Mouse (Mus musculus): ENCODE results near the gene Atp5b. TPM values are rescaled to one million over a fixed set of nuclear protein-coding genes. Genes with fewer than 3 reads are reported as not detected.

The Atp5b gene
- polyA plus RNA-seq, 1 experiment, result 567 TPM

GRCm38 (mm10) chr10:128127497-128127896 lies 44.4 kb downstream of the Atp5b start:
- peaks cover 2% of the 10 kb centered on the region; the same call in 1 of the 2 replicates for H3K4me1 ChIP-seq (ENCODE audit: control insufficient read depth, insufficient read depth, low read length)
- WGBS, result 86% methylated on average over 5 of the region's 5 CpGs
- no peak overlapping the region for H3K27ac ChIP-seq (ENCODE audit: control insufficient read depth, insufficient read depth, low read depth, low read length, poor library complexity)
- TF ChIP-seq POLR2A (IDR thresholded peaks at IDR 0.05; ENCODE audit: borderline replicate concordance, control insufficient read depth, low read depth, low read length) (no peak), CTCF (IDR thresholded peaks at IDR 0.05; ENCODE audit: control insufficient read depth, insufficient read depth, low read length) (no peak)
- H3K4me3 ChIP-seq (replicated peaks; ENCODE audit: control insufficient read depth, low read depth, low read length), result no peak overlapping the region

DNA sequence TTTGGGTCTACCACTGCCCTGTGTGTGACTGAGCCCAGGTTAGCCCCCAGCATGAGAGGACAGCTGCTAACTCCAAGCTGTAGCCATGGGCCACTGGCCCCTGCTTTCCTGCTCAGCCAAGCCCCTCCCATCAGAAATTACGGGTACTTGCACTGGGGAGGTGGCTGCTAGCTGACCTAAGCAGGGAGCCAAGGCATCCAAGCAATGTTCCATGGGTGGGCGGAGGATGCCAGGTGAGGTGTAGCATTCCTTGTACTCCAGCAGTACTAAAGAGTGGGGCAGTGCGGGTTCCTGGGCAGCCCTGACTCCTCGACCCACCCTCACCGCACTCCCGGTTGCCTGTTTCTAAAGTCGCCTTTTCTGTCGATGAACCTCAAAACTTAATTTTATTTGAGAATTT lies 45.1 kb downstream of the Atp5b start:
- TF ChIP-seq POLR2A (IDR thresholded peaks at IDR 0.05; ENCODE audit: borderline replicate concordance, control insufficient read depth, low read depth, low read length), result no peak
- TF ChIP-seq CTCF (IDR thresholded peaks at IDR 0.05; ENCODE audit: control insufficient read depth, insufficient read depth, low read length), result no peak
- no peak overlapping the region for H3K27ac ChIP-seq (ENCODE audit: control insufficient read depth, insufficient read depth, low read depth, low read length, poor library complexity)
- WGBS, result 91% methylated on average over 8 of the region's 8 CpGs
- H3K4me1 ChIP-seq (ENCODE audit: control insufficient read depth, insufficient read depth, low read length), result peaks cover 2% of the 10 kb centered on the region; the same call in 1 of the 2 replicates
- H3K4me3 ChIP-seq (replicated peaks; ENCODE audit: control insufficient read depth, low read depth, low read length), result no peak overlapping the region

DNA sequence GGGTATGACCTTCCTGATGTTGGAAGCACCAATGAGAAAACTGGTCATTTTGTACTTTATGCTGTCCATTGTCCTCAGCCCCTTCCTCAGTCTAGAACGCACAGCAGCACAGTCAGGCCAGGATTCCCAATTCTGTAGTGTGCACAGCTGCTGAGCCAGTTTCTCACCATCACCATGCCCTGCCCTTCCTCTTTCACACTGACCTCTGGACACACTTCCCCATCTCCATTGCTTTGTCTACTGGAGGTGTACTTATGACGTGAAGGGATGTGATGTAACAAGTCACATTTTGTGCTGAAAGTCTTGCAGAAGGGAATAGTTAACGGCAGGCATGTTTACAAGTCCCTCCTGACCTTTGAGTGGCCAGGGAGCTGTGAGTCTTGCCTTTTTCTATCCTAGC lies 48.2 kb downstream of the Atp5b start:
- peaks cover 2% of the 10 kb centered on the region; the same call in 1 of the 2 replicates for H3K4me1 ChIP-seq (ENCODE audit: control insufficient read depth, insufficient read depth, low read length)
- H3K4me3 ChIP-seq (replicated peaks; ENCODE audit: control insufficient read depth, low read depth, low read length), result no peak overlapping the region
- WGBS, result 50% methylated on average over 3 of the region's 3 CpGs
- H3K27ac ChIP-seq (ENCODE audit: control insufficient read depth, insufficient read depth, low read depth, low read length, poor library complexity), result no peak overlapping the region
- TF ChIP-seq CTCF (IDR thresholded peaks at IDR 0.05; ENCODE audit: control insufficient read depth, insufficient read depth, low read length) (no peak), POLR2A (IDR thresholded peaks at IDR 0.05; ENCODE audit: borderline replicate concordance, control insufficient read depth, low read depth, low read length) (no peak)

DNA sequence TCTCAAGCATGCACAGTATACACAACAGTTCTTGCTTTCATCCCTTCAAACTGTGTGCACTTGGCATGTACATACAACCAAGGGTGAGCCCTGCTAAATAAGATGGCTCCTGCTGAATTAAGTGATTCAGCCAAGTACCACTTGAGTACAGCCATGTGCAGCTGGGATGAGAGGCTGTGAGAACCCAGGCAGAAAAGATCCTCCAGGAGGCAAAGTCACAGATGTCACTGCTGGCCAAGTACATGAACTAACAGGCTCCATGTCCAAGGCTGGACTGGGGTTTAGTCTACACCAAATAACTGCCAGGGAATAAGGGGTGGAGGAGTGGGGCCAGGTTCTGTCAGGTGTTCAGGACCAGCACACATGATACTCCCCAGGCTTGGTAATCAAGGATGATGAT lies 48.7 kb downstream of the Atp5b start:
- H3K4me3 ChIP-seq (replicated peaks; ENCODE audit: control insufficient read depth, low read depth, low read length), result no peak overlapping the region
- no peak for TF ChIP-seq POLR2A (IDR thresholded peaks at IDR 0.05; ENCODE audit: borderline replicate concordance, control insufficient read depth, low read depth, low read length)
- TF ChIP-seq CTCF (IDR thresholded peaks at IDR 0.05; ENCODE audit: control insufficient read depth, insufficient read depth, low read length), result no peak
- peaks cover 2% of the 10 kb centered on the region; the same call in 1 of the 2 replicates for H3K4me1 ChIP-seq (ENCODE audit: control insufficient read depth, insufficient read depth, low read length)
- no peak overlapping the region for H3K27ac ChIP-seq (ENCODE audit: control insufficient read depth, insufficient read depth, low read depth, low read length, poor library complexity)

DNA sequence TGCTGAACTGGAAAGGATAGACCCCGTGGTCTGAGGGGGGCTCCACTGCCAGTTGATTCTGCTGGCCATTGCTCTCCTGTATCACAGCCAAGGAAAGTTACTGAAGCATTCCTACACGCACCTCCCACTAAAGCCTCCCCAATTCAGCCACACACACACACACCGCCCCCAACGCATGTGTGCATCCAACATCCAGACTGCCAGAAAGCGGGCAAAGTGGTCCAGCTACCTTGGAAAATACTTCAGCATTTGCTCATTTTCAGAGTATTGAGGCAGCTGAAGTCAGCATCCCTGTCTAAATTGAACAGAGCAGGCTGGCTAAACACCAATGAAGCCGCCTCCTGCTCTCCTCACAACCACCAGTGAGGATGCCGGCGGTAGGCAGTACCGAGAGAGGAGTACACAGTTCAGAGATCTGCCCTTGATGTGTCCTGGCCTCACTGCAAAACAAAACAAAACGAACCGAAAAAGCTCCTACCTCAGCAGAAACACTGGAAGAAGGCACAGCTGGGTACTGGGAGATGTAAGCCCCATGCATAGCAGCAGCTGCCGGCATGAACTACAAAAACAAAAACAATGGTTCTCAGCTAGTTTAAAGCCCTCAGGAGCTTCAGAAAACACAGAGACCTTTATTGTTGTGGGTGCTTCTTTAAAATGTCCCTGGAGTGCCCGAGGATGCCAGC lies 50.7 kb downstream of the Atp5b start:
- TF ChIP-seq CTCF (IDR thresholded peaks at IDR 0.05; ENCODE audit: control insufficient read depth, insufficient read depth, low read length) (no peak), POLR2A (IDR thresholded peaks at IDR 0.05; ENCODE audit: borderline replicate concordance, control insufficient read depth, low read depth, low read length) (no peak)
- Histone ChIP-seq H3K4me3 (replicated peaks; ENCODE audit: control insufficient read depth, low read depth, low read length) (no peak overlapping the region), H3K27ac (ENCODE audit: control insufficient read depth, insufficient read depth, low read depth, low read length, poor library complexity) (no peak overlapping the region), H3K4me1 (ENCODE audit: control insufficient read depth, insufficient read depth, low read length) (peaks cover 2% of the 10 kb centered on the region; the same call in 1 of the 2 replicates)
- WGBS, result 85% methylated on average over 13 of the region's 13 CpGs

DNA sequence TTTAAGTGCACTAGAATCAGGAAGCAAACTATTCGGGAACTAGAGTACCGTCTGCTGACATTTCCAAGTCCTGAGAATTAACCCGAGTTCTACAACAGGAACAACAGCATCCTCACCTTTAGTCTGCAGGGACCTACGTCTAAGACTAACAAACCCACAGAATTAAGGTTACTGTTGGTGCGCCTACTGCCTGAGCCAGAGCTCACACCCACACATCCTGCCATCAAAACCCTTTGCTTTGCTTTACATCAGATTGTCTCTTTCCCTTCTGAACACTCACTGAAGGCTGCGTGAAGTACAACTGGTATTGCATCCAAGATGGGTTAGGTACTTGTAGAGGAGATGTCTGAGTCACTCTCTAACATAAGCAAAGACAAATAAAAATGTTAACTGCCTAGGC lies 52.3 kb downstream of the Atp5b start:
- no peak overlapping the region for H3K4me3 ChIP-seq (replicated peaks; ENCODE audit: control insufficient read depth, low read depth, low read length)
- 80% methylated on average over 6 of the region's 6 CpGs for WGBS
- TF ChIP-seq POLR2A (IDR thresholded peaks at IDR 0.05; ENCODE audit: borderline replicate concordance, control insufficient read depth, low read depth, low read length) (no peak), CTCF (IDR thresholded peaks at IDR 0.05; ENCODE audit: control insufficient read depth, insufficient read depth, low read length) (no peak)
- H3K27ac ChIP-seq (ENCODE audit: control insufficient read depth, insufficient read depth, low read depth, low read length, poor library complexity), result no peak overlapping the region
- H3K4me1 ChIP-seq (ENCODE audit: control insufficient read depth, insufficient read depth, low read length), result peaks cover 2% of the 10 kb centered on the region; the same call in 1 of the 2 replicates

Other genes with a start within 250 kb of the Atp5b start
- gene Rdh19, start 233.3 kb upstream of the Atp5b start, polyA plus RNA-seq (2011; ENCODE audit: insufficient read depth, insufficient read length, low replicate concordance, missing spikeins), result not detected in 2 replicates
- gene Rdh16f2, start 216.8 kb upstream of the Atp5b start, polyA plus RNA-seq (2011; ENCODE audit: insufficient read depth, insufficient read length, low replicate concordance, missing spikeins), result not detected in 2 replicates
- 1.1 and 4.5 TPM in 2 replicates for gene Rdh7, start 194.5 kb upstream of the Atp5b start, polyA plus RNA-seq (2011; ENCODE audit: insufficient read depth, insufficient read length, low replicate concordance, missing spikeins)
- gene Sdr9c7, start 184.8 kb upstream of the Atp5b start, polyA plus RNA-seq (2011; ENCODE audit: insufficient read depth, insufficient read length, low replicate concordance, missing spikeins), result not detected in 2 replicates
- gene Hsd17b6, start 75.7 kb upstream of the Atp5b start, polyA plus RNA-seq (2011; ENCODE audit: insufficient read depth, insufficient read length, low replicate concordance, missing spikeins), result 0.90 and 1.4 TPM in 2 replicates
- 57.7 and 89.8 TPM in 2 replicates for gene Prim1, start 68.1 kb upstream of the Atp5b start, polyA plus RNA-seq (2011; ENCODE audit: insufficient read depth, insufficient read length, low replicate concordance, missing spikeins)
- gene Naca, start 47.7 kb upstream of the Atp5b start, polyA plus RNA-seq (2011; ENCODE audit: insufficient read depth, insufficient read length, low replicate concordance, missing spikeins), result 429 and 585 TPM in 2 replicates
- 102 and 168 TPM in 2 replicates for gene Ptges3, start 24.3 kb upstream of the Atp5b start, polyA plus RNA-seq (2011; ENCODE audit: insufficient read depth, insufficient read length, low replicate concordance, missing spikeins)
- 31.8 and 64.0 TPM in 2 replicates for gene Baz2a, start 8.3 kb downstream of the Atp5b start, polyA plus RNA-seq (2011; ENCODE audit: insufficient read depth, insufficient read length, low replicate concordance, missing spikeins)
- 5.9 and 16.2 TPM in 2 replicates for gene Rbms2, start 97.0 kb downstream of the Atp5b start, polyA plus RNA-seq (2011; ENCODE audit: insufficient read depth, insufficient read length, low replicate concordance, missing spikeins)
- 1.3 and 3.2 TPM in 2 replicates for gene Gls2, start 111.2 kb downstream of the Atp5b start, polyA plus RNA-seq (2011; ENCODE audit: insufficient read depth, insufficient read length, low replicate concordance, missing spikeins)
- 5.1 and 5.3 TPM in 2 replicates for gene Spryd4, start 128.5 kb downstream of the Atp5b start, polyA plus RNA-seq (2011; ENCODE audit: insufficient read depth, insufficient read length, low replicate concordance, missing spikeins)
- not detected in 2 replicates for gene Mip, start 142.6 kb downstream of the Atp5b start, polyA plus RNA-seq (2011; ENCODE audit: insufficient read depth, insufficient read length, low replicate concordance, missing spikeins)
- gene Timeless, start 148.8 kb downstream of the Atp5b start, polyA plus RNA-seq (2011; ENCODE audit: insufficient read depth, insufficient read length, low replicate concordance, missing spikeins), result 45.9 and 61.1 TPM in 2 replicates
- gene Apon, start 170.8 kb downstream of the Atp5b start, polyA plus RNA-seq (2011; ENCODE audit: insufficient read depth, insufficient read length, low replicate concordance, missing spikeins), result 3.2 and 4.4 TPM in 2 replicates
- gene Apof, start 185.4 kb downstream of the Atp5b start, polyA plus RNA-seq (2011; ENCODE audit: insufficient read depth, insufficient read length, low replicate concordance, missing spikeins), result 2.6 and 4.0 TPM in 2 replicates
- gene Stat2, start 187.3 kb downstream of the Atp5b start, polyA plus RNA-seq (2011; ENCODE audit: insufficient read depth, insufficient read length, low replicate concordance, missing spikeins), result 32.7 and 54.1 TPM in 2 replicates
- 1.5 and 2.1 TPM in 2 replicates for gene Il23a, start 215.5 kb downstream of the Atp5b start, polyA plus RNA-seq (2011; ENCODE audit: insufficient read depth, insufficient read length, low replicate concordance, missing spikeins)
- 20.1 and 32.1 TPM in 2 replicates for gene Pan2, start 220.1 kb downstream of the Atp5b start, polyA plus RNA-seq (2011; ENCODE audit: insufficient read depth, insufficient read length, low replicate concordance, missing spikeins)
- 31.1 and 52.5 TPM in 2 replicates for gene Cnpy2, start 239.2 kb downstream of the Atp5b start, polyA plus RNA-seq (2011; ENCODE audit: insufficient read depth, insufficient read length, low replicate concordance, missing spikeins)